Mouse (Mus musculus) G1E (cell line): ENCODE measurements around the gene Hmces. TPM values are rescaled to one million over a fixed set of nuclear protein-coding genes. Genes with fewer than 3 reads are reported as not detected.

ENCODE experiments used
- ATAC-seq: 2 replicates; pipeline ENCODE4 v1.8.0; 2016; ENCODE audit warnings: mild to moderate bottlenecking; ENCODE audit not compliant: insufficient number of reproducible peaks, poor library complexity, low FRiP score, severe bottlenecking; ENCODE audit errors: extremely low read depth
- DNase-seq: peaks from one replicate; pipeline ENCODE4 v3.0.0; 2012; ENCODE audit warnings: low spot score
- H3K27me3 ChIP-seq: 2 replicates; pipeline ENCODE4 v1.6.1; 2012; ENCODE audit warnings: mild to moderate bottlenecking, low read length, inconsistent platforms; ENCODE audit not compliant: insufficient read depth
- H3K36me3 ChIP-seq: replicated peaks from 2 replicates; pipeline ENCODE3; 2012; ENCODE audit warnings: mild to moderate bottlenecking, inconsistent platforms
- H3K4me1 ChIP-seq: 2 replicates; pipeline ENCODE4 v1.6.1; 2012; ENCODE audit warnings: low read depth, low read length, inconsistent platforms, mixed read lengths; ENCODE audit not compliant: insufficient read depth
- H3K4me3 ChIP-seq: 2 replicates; pipeline ENCODE4 v1.5.1; 2012; ENCODE audit warnings: low read depth, mild to moderate bottlenecking, inconsistent platforms, low read length, moderate library complexity, mixed read lengths
- H3K9me3 ChIP-seq: replicated peaks from 2 replicates; pipeline ENCODE4 v1.6.1; 2012; ENCODE audit warnings: inconsistent platforms
- CTCF ChIP-seq: IDR thresholded peaks from 2 replicates; pipeline ENCODE4 v1.5.1; 2012; ENCODE audit warnings: low read depth, low read length, inconsistent platforms, mixed read lengths
- GATA1 ChIP-seq: IDR thresholded peaks from 2 replicates; pipeline ENCODE4 v1.6.1; 2012; ENCODE audit warnings: borderline replicate concordance, low read length, inconsistent platforms, mixed read lengths
- GATA2 ChIP-seq: IDR thresholded peaks from 2 replicates; pipeline ENCODE4 v1.6.1; 2012; ENCODE audit warnings: low read depth, low read length, inconsistent platforms, borderline replicate concordance
- POLR2AphosphoS5 ChIP-seq: IDR thresholded peaks from 2 replicates; pipeline ENCODE4 v1.6.1; 2012; ENCODE audit warnings: low read depth, low read length, inconsistent platforms; ENCODE audit not compliant: insufficient replicate concordance
- TAL1 ChIP-seq: conservative IDR thresholded peaks from 2 replicates; pipeline ENCODE4 v1.6.1; 2012; ENCODE audit warnings: low read depth, low read length, inconsistent platforms, mixed read lengths
- polyA plus RNA-seq: library from polyadenylated mRNA; stranded (reverse); fragments of >175 nt; gene quantifications from 2 replicates; pipeline ENCODE4 v1.2.3, GENCODE M21; 2012
- total RNA-seq, 2 experiments: library from RNA; stranded (forward) in 1 of 2; stranded (reverse) in 1 of 2; fragments of 200-1000 nt in 1 of 2; fragments of >200 nt in 1 of 2; fragmentation: Nextera tagmentation in 1 of 2; gene quantifications; 2 replicates each; pipeline ENCODE4 v1.2.3; 2014 to 2017

Gene Hmces
- total RNA-seq (2014; fragmentation: Nextera tagmentation) (19.8 and 32.3 TPM in 2 replicates), total RNA-seq (2017) (31.3 and 31.4 TPM in 2 replicates), polyA plus RNA-seq (20.0 and 23.7 TPM in 2 replicates)

- peaks cover 80% of the 10 kb centered on the region for H3K36me3 ChIP-seq
- no peak for TF ChIP-seq GATA2
- TF ChIP-seq POLR2AphosphoS5: no peak
- TF ChIP-seq CTCF: no peak
- TF ChIP-seq GATA1: no peak
- no peak for TF ChIP-seq TAL1
- peak within 1 kb of the TSS; percentile 81 for H3K4me3 ChIP-seq
- H3K4me1 ChIP-seq: peaks cover 41% of the 10 kb centered on the region
- H3K27me3 ChIP-seq: no peaks in the 10 kb centered on the region
- ATAC-seq (peak; percentile 41), DNase-seq (peak; percentile 83)
- H3K9me3 ChIP-seq: no peaks in the 10 kb centered on the region
Measured at GRCm38 (mm10) chr6:87913661-87914325, at the start of gene Hmces. TSS of gene Hmces (plus strand) at chr6:87913935.

GRCm38 (mm10) chr6:87866211-87866610 is 47.5 kb upstream of the Hmces start:
- Histone ChIP-seq H3K27me3 (no peaks in the 10 kb centered on the region; the same call in 1 of the 2 replicates), H3K9me3 (no peaks in the 10 kb centered on the region), H3K36me3 (no peaks in the 10 kb centered on the region), H3K4me3 (no peak overlapping the region), H3K4me1 (peaks cover 51% of the 10 kb centered on the region)
- TF ChIP-seq TAL1 (no peak), GATA1 (no peak), CTCF (no peak), POLR2AphosphoS5 (no peak)
- ATAC-seq (no peak), DNase-seq (no peak)

DNA sequence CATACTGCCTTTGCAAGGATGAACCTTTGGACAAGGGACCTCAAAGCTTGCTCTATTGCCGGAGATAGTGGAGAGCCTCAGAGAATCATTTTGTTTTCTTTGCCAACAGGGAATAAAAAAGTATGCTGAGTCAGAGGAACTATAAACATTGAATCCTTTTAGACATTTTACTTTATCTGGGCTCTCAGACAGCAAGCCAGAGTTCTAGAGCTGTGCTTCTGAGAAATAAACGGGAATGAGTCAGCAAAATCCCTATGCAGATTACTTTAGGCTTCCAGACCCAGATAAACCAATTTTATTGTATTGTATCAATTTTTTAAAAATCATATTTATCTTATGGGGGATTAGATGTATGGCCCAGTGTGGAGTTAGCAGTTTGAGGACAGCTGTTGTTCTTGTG is 46.5 kb upstream of the Hmces start:
- DNase-seq (peak; percentile 40), ATAC-seq (peak; percentile 22; the same call in 1 of the 2 replicates)
- no peaks in the 10 kb centered on the region for H3K36me3 ChIP-seq
- peaks cover 50% of the 10 kb centered on the region for H3K4me1 ChIP-seq
- no peak for TF ChIP-seq CTCF
- no peak for TF ChIP-seq POLR2AphosphoS5
- TF ChIP-seq TAL1: no peak
- no peak for TF ChIP-seq GATA1
- no peak for TF ChIP-seq GATA2
- H3K9me3 ChIP-seq: no peaks in the 10 kb centered on the region
- H3K27me3 ChIP-seq: no peaks in the 10 kb centered on the region
- peak overlapping the region; percentile 52; the same call in 1 of the 2 replicates for H3K4me3 ChIP-seq

- no peak for TF ChIP-seq POLR2AphosphoS5
- no peak for TF ChIP-seq GATA1
- TF ChIP-seq CTCF: no peak
- no peak for TF ChIP-seq GATA2
- no peak for TF ChIP-seq TAL1
- DNase-seq (no peak), ATAC-seq (peak; percentile 22; the same call in 1 of the 2 replicates)
- peak overlapping the region; percentile 49; the same call in 1 of the 2 replicates for H3K4me3 ChIP-seq
- H3K27me3 ChIP-seq: 0 out of 2 replicates have a peak, but pooled peaks cover 3% of the 10 kb centered on the region
- H3K9me3 ChIP-seq: peaks cover under 1% of the 10 kb centered on the region; the same call in 1 of the 2 replicates
- peaks cover 51% of the 10 kb centered on the region for H3K4me1 ChIP-seq
- no peaks in the 10 kb centered on the region for H3K36me3 ChIP-seq
Measured at GRCm38 (mm10) chr6:87868871-87869506, 44.7 kb upstream of the Hmces start.

- TF ChIP-seq GATA1: no peak
- no peak for TF ChIP-seq GATA2
- TF ChIP-seq TAL1: no peak
- no peak for TF ChIP-seq CTCF
- TF ChIP-seq POLR2AphosphoS5: no peak
- Histone ChIP-seq H3K4me3 (no peak overlapping the region), H3K27me3 (peaks cover 7% of the 10 kb centered on the region), H3K4me1 (peaks cover 49% of the 10 kb centered on the region), H3K9me3 (peaks cover 3% of the 10 kb centered on the region; the same call in 1 of the 2 replicates), H3K36me3 (no peaks in the 10 kb centered on the region)
- no peak for DNase-seq
- ATAC-seq: no peak
Measured at GRCm38 (mm10) chr6:87870440-87870839, 43.3 kb upstream of the Hmces start.

DNA sequence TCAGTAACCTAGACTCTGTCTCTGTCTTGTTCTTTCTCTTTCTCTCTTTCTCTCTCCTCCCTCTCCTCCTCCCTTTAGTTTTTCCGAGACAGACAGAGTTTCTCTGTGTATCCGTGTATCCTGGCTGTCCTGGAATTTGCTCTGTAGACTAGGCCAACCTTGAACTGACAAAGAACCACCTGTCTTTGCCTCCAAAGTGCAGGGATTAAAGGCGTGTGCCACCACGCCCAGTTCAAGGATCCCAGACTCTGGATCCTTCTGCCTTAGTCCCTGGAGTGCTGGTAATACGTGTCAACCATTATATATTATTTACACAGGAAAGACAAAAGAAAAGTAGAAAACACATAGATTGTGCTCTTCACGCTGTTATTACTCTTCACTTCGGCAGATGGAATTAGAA is 42.5 kb upstream of the Hmces start:
- Histone ChIP-seq H3K27me3 (peaks cover 13% of the 10 kb centered on the region), H3K36me3 (no peaks in the 10 kb centered on the region), H3K9me3 (peaks cover 3% of the 10 kb centered on the region; the same call in 1 of the 2 replicates), H3K4me1 (peaks cover 43% of the 10 kb centered on the region), H3K4me3 (no peak overlapping the region)
- TF ChIP-seq GATA2 (no peak), TAL1 (no peak)
- ATAC-seq (no peak), DNase-seq (no peak)

DNA sequence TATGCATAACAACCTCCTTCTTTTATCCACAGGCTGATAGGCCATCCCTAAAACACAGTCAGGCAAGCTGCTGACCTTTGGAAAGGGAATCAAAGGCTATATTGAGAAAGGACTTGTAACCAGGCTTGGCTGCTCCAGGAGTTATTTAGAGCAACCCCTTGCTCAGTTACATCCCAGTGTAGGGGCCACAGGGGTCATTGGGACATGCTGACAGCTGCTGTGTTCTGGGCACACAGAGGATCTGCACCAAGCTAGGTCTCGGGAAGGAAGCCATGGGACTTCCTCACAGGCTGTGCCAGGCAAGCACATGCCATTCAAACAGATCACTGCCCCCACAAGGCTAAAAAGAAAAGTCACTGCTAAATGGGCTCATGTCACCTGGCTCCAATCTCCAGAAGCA is 40.6 kb upstream of the Hmces start:
- H3K9me3 ChIP-seq: peaks cover 3% of the 10 kb centered on the region; the same call in 1 of the 2 replicates
- peaks cover 34% of the 10 kb centered on the region for H3K4me1 ChIP-seq
- ATAC-seq: no peak
- no peaks in the 10 kb centered on the region for H3K36me3 ChIP-seq
- peaks cover 18% of the 10 kb centered on the region for H3K27me3 ChIP-seq
- TF ChIP-seq GATA2 (no peak), CTCF (no peak), GATA1 (no peak), TAL1 (no peak), POLR2AphosphoS5 (no peak)
- DNase-seq: no peak
- no peak overlapping the region for H3K4me3 ChIP-seq
